Mouse (Mus musculus): Measurements from ENCODE around the gene Eno2. TPM values are rescaled to one million over a fixed set of nuclear protein-coding genes. Genes with fewer than 3 reads are reported as not detected.

Gene Eno2
- polyA plus RNA-seq (2011; ENCODE audit: insufficient read depth, insufficient read length, low replicate concordance, missing spikeins) = 0.68 and 1.4 TPM in 2 replicates

- H3K27ac ChIP-seq (ENCODE audit: control insufficient read depth, insufficient read depth, low read depth, low read length, poor library complexity) = no peak within 1 kb of the TSS
- WGBS = 1% methylated on average over 51 of the region's 54 CpGs
- H3K4me1 ChIP-seq (ENCODE audit: control insufficient read depth, insufficient read depth, low read length) = no peaks in the 10 kb centered on the region
- TF ChIP-seq CTCF (IDR thresholded peaks at IDR 0.05; ENCODE audit: control insufficient read depth, insufficient read depth, low read length) (no peak), POLR2A (IDR thresholded peaks at IDR 0.05; ENCODE audit: borderline replicate concordance, control insufficient read depth, low read depth, low read length) (no peak)
- peak within 1 kb of the TSS; percentile 1 for H3K4me3 ChIP-seq (replicated peaks; ENCODE audit: control insufficient read depth, low read depth, low read length)
These were observed at the start of gene Eno2 for GRCm38 (mm10) chr6:124769101-124769765. Eno2 (minus strand) TSS chr6:124769673.

- WGBS = 23% methylated on average over 8 of the region's 8 CpGs
- TF ChIP-seq CTCF (IDR thresholded peaks at IDR 0.05; ENCODE audit: control insufficient read depth, insufficient read depth, low read length) = no peak
- peak overlapping the region; percentile 42 for H3K4me3 ChIP-seq (replicated peaks; ENCODE audit: control insufficient read depth, low read depth, low read length)
- H3K27ac ChIP-seq (ENCODE audit: control insufficient read depth, insufficient read depth, low read depth, low read length, poor library complexity) = peak overlapping the region; percentile 76
- H3K4me1 ChIP-seq (ENCODE audit: control insufficient read depth, insufficient read depth, low read length) = peaks cover 5% of the 10 kb centered on the region
These were observed 48.5 kb upstream of the Eno2 start for GRCm38 (mm10) chr6:124817971-124818370.

- Histone ChIP-seq H3K4me3 (replicated peaks; ENCODE audit: control insufficient read depth, low read depth, low read length) (peak overlapping the region; percentile 14), H3K27ac (ENCODE audit: control insufficient read depth, insufficient read depth, low read depth, low read length, poor library complexity) (peak overlapping the region; percentile 32; the same call in 1 of the 2 replicates), H3K4me1 (ENCODE audit: control insufficient read depth, insufficient read depth, low read length) (peaks cover 5% of the 10 kb centered on the region)
- 70% methylated on average over 8 of the region's 8 CpGs for WGBS
- no peak for TF ChIP-seq POLR2A (IDR thresholded peaks at IDR 0.05; ENCODE audit: borderline replicate concordance, control insufficient read depth, low read depth, low read length)
- TF ChIP-seq CTCF (IDR thresholded peaks at IDR 0.05; ENCODE audit: control insufficient read depth, insufficient read depth, low read length) = no peak
These were observed 48.1 kb upstream of the Eno2 start for GRCm38 (mm10) chr6:124817563-124817962.

GRCm38 (mm10) chr6:124817125-124817524 is 47.7 kb upstream of the Eno2 start:
- no peak for TF ChIP-seq POLR2A (IDR thresholded peaks at IDR 0.05; ENCODE audit: borderline replicate concordance, control insufficient read depth, low read depth, low read length)
- TF ChIP-seq CTCF (IDR thresholded peaks at IDR 0.05; ENCODE audit: control insufficient read depth, insufficient read depth, low read length) = no peak
- 88% methylated on average over 11 of the region's 11 CpGs for whole genome bisulfite sequencing
- H3K4me1 ChIP-seq (ENCODE audit: control insufficient read depth, insufficient read depth, low read length) = peaks cover 5% of the 10 kb centered on the region
- no peak overlapping the region for H3K27ac ChIP-seq (ENCODE audit: control insufficient read depth, insufficient read depth, low read depth, low read length, poor library complexity)
- no peak overlapping the region for H3K4me3 ChIP-seq (replicated peaks; ENCODE audit: control insufficient read depth, low read depth, low read length)

GRCm38 (mm10) chr6:124816611-124817010 is 47.1 kb upstream of the Eno2 start:
- TF ChIP-seq CTCF (IDR thresholded peaks at IDR 0.05; ENCODE audit: control insufficient read depth, insufficient read depth, low read length) (no peak), POLR2A (IDR thresholded peaks at IDR 0.05; ENCODE audit: borderline replicate concordance, control insufficient read depth, low read depth, low read length) (no peak)
- no peak overlapping the region for H3K4me3 ChIP-seq (replicated peaks; ENCODE audit: control insufficient read depth, low read depth, low read length)
- WGBS = 90% methylated on average over 4 of the region's 4 CpGs
- H3K27ac ChIP-seq (ENCODE audit: control insufficient read depth, insufficient read depth, low read depth, low read length, poor library complexity) = no peak overlapping the region
- peaks cover 5% of the 10 kb centered on the region for H3K4me1 ChIP-seq (ENCODE audit: control insufficient read depth, insufficient read depth, low read length)

- TF ChIP-seq CTCF (IDR thresholded peaks at IDR 0.05; ENCODE audit: control insufficient read depth, insufficient read depth, low read length) (no peak), POLR2A (IDR thresholded peaks at IDR 0.05; ENCODE audit: borderline replicate concordance, control insufficient read depth, low read depth, low read length) (no peak)
- WGBS = 76% methylated on average over 9 of the region's 9 CpGs
- H3K4me1 ChIP-seq (ENCODE audit: control insufficient read depth, insufficient read depth, low read length) = peaks cover 5% of the 10 kb centered on the region
- no peak overlapping the region for H3K27ac ChIP-seq (ENCODE audit: control insufficient read depth, insufficient read depth, low read depth, low read length, poor library complexity)
- no peak overlapping the region for H3K4me3 ChIP-seq (replicated peaks; ENCODE audit: control insufficient read depth, low read depth, low read length)
These were observed 45.6 kb upstream of the Eno2 start for GRCm38 (mm10) chr6:124814858-124815774.

- Histone ChIP-seq H3K27ac (ENCODE audit: control insufficient read depth, insufficient read depth, low read depth, low read length, poor library complexity) (peak overlapping the region; percentile 19; the same call in 1 of the 2 replicates), H3K4me1 (ENCODE audit: control insufficient read depth, insufficient read depth, low read length) (peaks cover 9% of the 10 kb centered on the region), H3K4me3 (replicated peaks; ENCODE audit: control insufficient read depth, low read depth, low read length) (no peak overlapping the region)
- 25% methylated on average over 8 of the region's 8 CpGs for WGBS
- TF ChIP-seq CTCF (IDR thresholded peaks at IDR 0.05; ENCODE audit: control insufficient read depth, insufficient read depth, low read length) = no peak
- no peak for TF ChIP-seq POLR2A (IDR thresholded peaks at IDR 0.05; ENCODE audit: borderline replicate concordance, control insufficient read depth, low read depth, low read length)
These were observed 45.0 kb upstream of the Eno2 start for GRCm38 (mm10) chr6:124814448-124814847.

- under 1% methylated on average over 22 of the region's 22 CpGs for WGBS
- Histone ChIP-seq H3K4me3 (replicated peaks; ENCODE audit: control insufficient read depth, low read depth, low read length) (peak within 1 kb of the TSS; percentile 86), H3K4me1 (ENCODE audit: control insufficient read depth, insufficient read depth, low read length) (peaks cover 9% of the 10 kb centered on the region), H3K27ac (ENCODE audit: control insufficient read depth, insufficient read depth, low read depth, low read length, poor library complexity) (peak within 1 kb of the TSS; percentile 19)
- peak; percentile 70 for TF ChIP-seq POLR2A (IDR thresholded peaks at IDR 0.05; ENCODE audit: borderline replicate concordance, control insufficient read depth, low read depth, low read length)
- TF ChIP-seq CTCF (IDR thresholded peaks at IDR 0.05; ENCODE audit: control insufficient read depth, insufficient read depth, low read length) = 0 out of 2 replicates have a peak, but pooled peaks have one; percentile 6
These were observed 44.5 kb upstream of the Eno2 start, which contains the start of gene Tpi1 for GRCm38 (mm10) chr6:124813933-124814332. Tpi1 (minus strand) TSS chr6:124814296.
